Mouse (Mus musculus) neural tube, embryonic 13.5 days (tissue): ENCODE measurements around the gene Pnma3. TPM values are rescaled to one million over a fixed set of nuclear protein-coding genes. Genes with fewer than 3 reads are reported as not detected.
A peak's percentile ranks its signal among the peaks of the same experiment; 100 is the strongest.
"Not testable (repeated sequence)": the region's sequence is repeated elsewhere in the genome, so short reads cannot be mapped to it uniquely, and the experiment has no call there.

ENCODE experiments used
- ATAC-seq: fragments of 200-750 bp; cut with Nextera tagmentation; 2 replicates; pipeline ENCODE4 v1.8.0; 2017; ENCODE audit warnings: low read depth, mild to moderate bottlenecking, moderate TSS enrichment, moderate library complexity
- H3K27ac ChIP-seq: fragments of 300-500 bp; sonication (generic); replicated peaks from 2 replicates; pipeline ENCODE4 v1.5.1; 2015; ENCODE audit warnings: moderate library complexity, mild to moderate bottlenecking, inconsistent platforms
- H3K27me3 ChIP-seq: fragments of 300-500 bp; sonication (generic); 2 replicates; pipeline ENCODE4 v1.6.1; 2015; ENCODE audit warnings: mild to moderate bottlenecking, inconsistent platforms
- H3K36me3 ChIP-seq: fragments of 300-500 bp; sonication (generic); 2 replicates; pipeline ENCODE4 v1.6.1; 2015; ENCODE audit warnings: mild to moderate bottlenecking, inconsistent platforms
- H3K4me1 ChIP-seq: fragments of 300-500 bp; sonication (generic); replicated peaks from 2 replicates; pipeline ENCODE4 v1.6.1; 2015; ENCODE audit warnings: inconsistent platforms
- H3K4me2 ChIP-seq: fragments of 300-500 bp; sonication (generic); 2 replicates; pipeline ENCODE4 v1.6.1; 2015; ENCODE audit warnings: inconsistent platforms, mild to moderate bottlenecking, moderate library complexity
- H3K4me3 ChIP-seq: fragments of 300-500 bp; sonication (generic); 2 replicates; pipeline ENCODE4 v1.5.1; 2015; ENCODE audit warnings: mild to moderate bottlenecking, inconsistent platforms
- H3K9ac ChIP-seq: fragments of 300-500 bp; sonication (generic); 2 replicates; pipeline ENCODE4 v1.6.1; 2015; ENCODE audit warnings: moderate library complexity, mild to moderate bottlenecking, inconsistent platforms
- H3K9me3 ChIP-seq: fragments of 300-500 bp; sonication (generic); 2 replicates; pipeline ENCODE4 v1.6.1; 2016; ENCODE audit warnings: inconsistent platforms
- WGBS: fragments of 180-500 bp; shearing (Covaris S2); methylation state at CpG from one replicate; pipeline ENCODE4 v1.1.7; 2015; 5-methylcytosine and 5-hydroxymethylcytosine counted together
- polyA plus RNA-seq: library from polyadenylated mRNA; unstranded; fragments of >200 nt; fragmentation: Nextera tagmentation; extraction: Ambion mirVana; gene quantifications from 2 replicates; pipeline ENCODE4 v1.2.1, GENCODE M21; 2015

Pnma3 gene
- polyA plus RNA-seq: 2.0 and 2.3 TPM in 2 replicates

GRCm38 (mm10) chrX:73064415-73064793, at the start of gene Pnma3:
Pnma3 (plus strand) TSS chrX:73064787.
- peaks cover 11% of the 10 kb centered on the region for H3K4me1 ChIP-seq
- peak within 1 kb of the TSS; percentile 60 for H3K4me2 ChIP-seq
- H3K4me3 ChIP-seq: peak within 1 kb of the TSS; percentile 37
- 21% methylated on average over 7 of the region's 7 CpGs for WGBS
- H3K27ac ChIP-seq: no peak within 1 kb of the TSS
- peak within 1 kb of the TSS; percentile 68 for H3K9ac ChIP-seq
- ATAC-seq: peak; percentile 49
- H3K27me3 ChIP-seq: no peaks in the 10 kb centered on the region
- no peaks in the 10 kb centered on the region for H3K36me3 ChIP-seq
- H3K9me3 ChIP-seq: no peaks in the 10 kb centered on the region

GRCm38 (mm10) chrX:73037003-73037402, 27.6 kb upstream of the Pnma3 start, which contains the start of gene Pnma5:
Pnma5 (minus strand) TSS chrX:73037103.
- WGBS: 86% methylated on average over 1 of the region's 1 CpGs

GRCm38 (mm10) chrX:73038831-73039230, 25.8 kb upstream of the Pnma3 start:
- H3K27me3 ChIP-seq: no peaks in the 10 kb centered on the region
- H3K36me3 ChIP-seq: no peaks in the 10 kb centered on the region
- H3K27ac ChIP-seq: no peak overlapping the region
- H3K4me1 ChIP-seq: no peaks in the 10 kb centered on the region
- no peak overlapping the region for H3K9ac ChIP-seq
- WGBS: 82% methylated on average over 8 of the region's 8 CpGs
- ATAC-seq: no peak
- no peak overlapping the region for H3K4me2 ChIP-seq
- H3K9me3 ChIP-seq: no peaks in the 10 kb centered on the region
- H3K4me3 ChIP-seq: no peak overlapping the region

More at GRCm38 (mm10) chrX:73037003-73037402, 27.6 kb upstream of the Pnma3 start, which contains the start of gene Pnma5:
- no peak within 1 kb of the TSS for H3K9ac ChIP-seq
- H3K4me2 ChIP-seq: no peak within 1 kb of the TSS
- no peak within 1 kb of the TSS for H3K4me3 ChIP-seq
- H3K9me3 ChIP-seq: no peaks in the 10 kb centered on the region
- H3K27ac ChIP-seq: no peak within 1 kb of the TSS
- no peak for ATAC-seq
- H3K4me1 ChIP-seq: no peaks in the 10 kb centered on the region
- H3K27me3 ChIP-seq: no peaks in the 10 kb centered on the region
- no peaks in the 10 kb centered on the region for H3K36me3 ChIP-seq

- 76% methylated on average over 12 of the region's 12 CpGs for WGBS
- no peak for ATAC-seq
These were observed 24.9 kb upstream of the Pnma3 start for GRCm38 (mm10) chrX:73039666-73040065.

GRCm38 (mm10) chrX:73053860-73054563, 10.6 kb upstream of the Pnma3 start:
- H3K4me2 ChIP-seq: peak overlapping the region; percentile 27
- no peak overlapping the region for H3K4me3 ChIP-seq
- 13% methylated on average over 14 of the region's 14 CpGs for WGBS
- H3K9ac ChIP-seq: no peak overlapping the region
- peak overlapping the region; percentile 42 for H3K27ac ChIP-seq
- H3K27me3 ChIP-seq: no peaks in the 10 kb centered on the region
- no peaks in the 10 kb centered on the region for H3K9me3 ChIP-seq
- H3K4me1 ChIP-seq: no peaks in the 10 kb centered on the region
- H3K36me3 ChIP-seq: no peaks in the 10 kb centered on the region
- ATAC-seq: peak; percentile 97

More at GRCm38 (mm10) chrX:73039666-73040065, 24.9 kb upstream of the Pnma3 start:
- no peaks in the 10 kb centered on the region for H3K4me1 ChIP-seq
- H3K27me3 ChIP-seq: no peaks in the 10 kb centered on the region
- no peak overlapping the region for H3K27ac ChIP-seq
- H3K4me2 ChIP-seq: no peak overlapping the region
- no peaks in the 10 kb centered on the region for H3K36me3 ChIP-seq
- H3K9me3 ChIP-seq: no peaks in the 10 kb centered on the region
- H3K4me3 ChIP-seq: no peak overlapping the region
- no peak overlapping the region for H3K9ac ChIP-seq

GRCm38 (mm10) chrX:73061528-73061927, 3.1 kb upstream of the Pnma3 start:
- H3K9me3 ChIP-seq: no peaks in the 10 kb centered on the region
- no peak for ATAC-seq

GRCm38 (mm10) chrX:73062323-73062722, 2.3 kb upstream of the Pnma3 start:
- 44% methylated on average over 5 of the region's 5 CpGs for WGBS
- Histone ChIP-seq H3K27ac (no peak overlapping the region), H3K4me1 (peaks cover 11% of the 10 kb centered on the region), H3K27me3 (no peaks in the 10 kb centered on the region), H3K9ac (no peak overlapping the region), H3K36me3 (no peaks in the 10 kb centered on the region), H3K4me3 (no peak overlapping the region), H3K9me3 (no peaks in the 10 kb centered on the region), H3K4me2 (no peak overlapping the region)
- no peak for ATAC-seq

More at GRCm38 (mm10) chrX:73061528-73061927, 3.1 kb upstream of the Pnma3 start:
- H3K9ac ChIP-seq: no peak overlapping the region
- H3K4me2 ChIP-seq: no peak overlapping the region
- no peaks in the 10 kb centered on the region for H3K27me3 ChIP-seq
- WGBS: 76% methylated on average over 1 of the region's 1 CpGs
- no peaks in the 10 kb centered on the region for H3K36me3 ChIP-seq
- H3K4me1 ChIP-seq: peaks cover 11% of the 10 kb centered on the region
- H3K27ac ChIP-seq: no peak overlapping the region
- H3K4me3 ChIP-seq: no peak overlapping the region

- Histone ChIP-seq H3K27ac (no peak overlapping the region), H3K27me3 (no peaks in the 10 kb centered on the region), H3K4me3 (peak overlapping the region; percentile 37), H3K9me3 (no peaks in the 10 kb centered on the region), H3K9ac (peak overlapping the region; percentile 68), H3K36me3 (no peaks in the 10 kb centered on the region), H3K4me2 (peak overlapping the region; percentile 60), H3K4me1 (peaks cover 11% of the 10 kb centered on the region)
- WGBS: 36% methylated on average over 24 of the region's 24 CpGs
- ATAC-seq: peak; percentile 95
These were observed 824 bp upstream of the Pnma3 start for GRCm38 (mm10) chrX:73063512-73064414.

- H3K4me1 ChIP-seq: peaks cover 11% of the 10 kb centered on the region
- ATAC-seq, H3K27ac ChIP-seq, H3K9ac ChIP-seq, H3K27me3 ChIP-seq, H3K4me3 ChIP-seq, H3K4me2 ChIP-seq, H3K9me3 ChIP-seq, H3K36me3 ChIP-seq: not testable (repeated sequence)
- 57% methylated on average over 2 of the region's 5 CpGs for WGBS
These were observed 2.3 kb downstream of the Pnma3 start for GRCm38 (mm10) chrX:73066765-73067312.

GRCm38 (mm10) chrX:73082267-73083055, 17.9 kb downstream of the Pnma3 start, which contains the start of gene Xlr4a:
Xlr4a (minus strand) TSS chrX:73082478.
- H3K9ac ChIP-seq, H3K36me3 ChIP-seq, H3K27me3 ChIP-seq, H3K9me3 ChIP-seq, H3K4me2 ChIP-seq, H3K4me1 ChIP-seq, ATAC-seq, H3K4me3 ChIP-seq, H3K27ac ChIP-seq: not testable (repeated sequence)
- WGBS: 82% methylated on average over 19 of the region's 19 CpGs

- not testable (repeated sequence) for H3K4me1 ChIP-seq, H3K4me3 ChIP-seq, H3K27me3 ChIP-seq, H3K27ac ChIP-seq, H3K36me3 ChIP-seq, H3K9ac ChIP-seq, ATAC-seq, H3K4me2 ChIP-seq, H3K9me3 ChIP-seq
- 66% methylated on average over 13 of the region's 13 CpGs for WGBS
These were observed 32.4 kb downstream of the Pnma3 start, which contains the start of gene Xlr3a for GRCm38 (mm10) chrX:73096941-73097508. Xlr3a (minus strand) TSS chrX:73097095.
